Mouse (Mus musculus): Measurements from ENCODE around the gene Aatf.

Gene Aatf

DNA sequence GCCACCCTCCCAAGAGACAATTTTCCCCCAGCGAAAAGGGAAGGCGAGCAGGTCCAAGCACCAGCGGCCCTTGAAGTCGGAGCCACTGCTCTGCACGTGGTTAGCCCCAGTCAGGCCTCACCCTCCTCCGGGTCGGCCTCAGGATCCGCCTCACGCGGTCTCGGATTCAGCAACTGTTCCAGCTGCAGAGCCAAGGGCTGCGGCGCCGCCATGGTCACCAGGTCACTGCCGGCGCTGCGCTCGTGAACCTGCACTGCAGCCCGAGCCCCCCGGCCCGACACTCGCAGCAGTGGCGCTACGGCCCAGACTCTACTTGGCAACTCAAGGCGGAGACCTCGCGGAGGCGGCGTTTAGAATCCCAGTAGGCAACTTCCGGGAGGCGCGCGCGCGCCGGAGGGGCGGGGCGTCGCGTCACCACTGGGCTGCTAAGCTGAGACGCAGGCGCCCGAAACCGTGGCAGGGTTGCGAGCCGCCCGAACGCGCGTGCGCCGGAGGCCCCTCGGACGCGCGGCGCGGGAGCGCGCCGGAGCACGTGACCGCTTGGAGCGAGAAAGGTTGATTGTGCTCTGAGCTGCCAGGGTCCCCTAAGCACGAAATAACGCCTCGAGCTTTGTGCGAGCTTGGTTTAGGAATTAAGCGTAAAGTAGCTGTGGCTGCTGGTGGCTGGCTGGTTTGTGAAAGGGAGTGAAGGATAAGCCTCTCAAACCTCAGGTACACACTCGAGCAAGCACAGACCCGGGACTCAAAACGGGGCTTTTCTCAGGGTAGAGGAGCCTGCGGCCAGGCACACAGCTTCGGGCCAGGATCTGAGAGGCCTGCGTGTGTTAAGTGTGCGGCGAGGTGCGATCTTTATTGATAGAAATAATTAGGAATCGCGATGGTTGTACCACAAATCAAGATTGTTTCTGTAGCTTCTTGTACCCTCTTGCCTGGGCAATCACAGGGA lies at the start of gene Aatf:
TSS of gene Aatf (minus strand) at position 352 of the 946 bp plus-strand sequence.
- peak; percentile 98 for DNase-seq (ENCODE audit: low spot score)

GRCm38 (mm10) chr11:84562758-84563347 lies 49.5 kb upstream of the Aatf start:
- peak; percentile 47 for DNase-seq (ENCODE audit: low spot score)

- DNase-seq (ENCODE audit: low spot score), result no peak
Observed at GRCm38 (mm10) chr11:84561546-84561945, 48.2 kb upstream of the Aatf start.

DNA sequence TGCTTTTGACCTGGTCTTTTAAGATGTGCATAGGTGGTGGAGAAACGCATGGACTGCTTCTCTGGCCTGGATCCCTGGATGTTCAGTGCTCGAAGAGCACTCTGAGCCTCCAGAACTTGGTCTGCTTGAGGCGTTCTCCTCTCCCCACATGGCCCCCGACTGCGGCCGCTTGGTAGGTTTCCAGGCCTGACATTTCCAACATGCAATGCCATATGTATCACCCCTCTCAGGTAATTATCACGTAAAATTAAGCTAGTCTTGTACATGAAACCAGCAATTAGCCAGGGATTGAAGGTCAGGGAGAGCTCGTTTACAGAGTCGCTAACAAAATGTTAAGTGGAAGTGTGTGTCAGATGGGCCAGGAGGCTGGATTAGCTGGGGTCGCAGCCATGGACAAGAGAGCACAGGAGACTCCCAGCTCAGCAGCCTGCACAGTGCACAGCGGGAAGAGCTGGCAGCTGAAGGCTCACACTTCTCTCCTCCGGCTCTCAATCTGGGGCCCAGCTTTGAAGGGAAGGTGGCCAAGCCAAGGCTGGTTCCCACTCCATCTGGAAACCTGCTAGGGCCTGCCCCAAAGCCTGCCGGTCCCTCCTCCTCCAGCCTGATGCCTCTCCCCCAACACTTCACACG lies 40.6 kb upstream of the Aatf start:
- no peak for DNase-seq (ENCODE audit: low spot score)

DNA sequence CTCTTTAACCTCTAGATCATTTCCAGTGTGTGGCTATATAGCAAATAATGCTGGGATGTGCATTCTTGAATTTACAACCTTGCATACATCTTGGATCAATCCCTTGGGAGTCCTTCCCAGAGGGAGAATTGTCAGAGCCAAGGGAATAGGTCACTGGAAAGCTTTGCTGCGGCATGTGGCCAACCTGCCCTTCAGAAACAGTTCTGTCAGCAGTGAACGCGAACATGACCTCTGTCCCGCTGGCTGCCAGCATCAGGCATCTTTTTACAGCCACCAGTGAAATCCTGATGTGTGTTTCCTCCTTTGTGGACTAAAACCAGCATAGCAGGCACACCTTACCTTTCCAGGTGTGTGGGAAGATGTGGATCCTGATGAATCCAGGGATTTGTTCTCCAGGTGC lies 38.0 kb upstream of the Aatf start:
- no peak for DNase-seq (ENCODE audit: low spot score)

DNA sequence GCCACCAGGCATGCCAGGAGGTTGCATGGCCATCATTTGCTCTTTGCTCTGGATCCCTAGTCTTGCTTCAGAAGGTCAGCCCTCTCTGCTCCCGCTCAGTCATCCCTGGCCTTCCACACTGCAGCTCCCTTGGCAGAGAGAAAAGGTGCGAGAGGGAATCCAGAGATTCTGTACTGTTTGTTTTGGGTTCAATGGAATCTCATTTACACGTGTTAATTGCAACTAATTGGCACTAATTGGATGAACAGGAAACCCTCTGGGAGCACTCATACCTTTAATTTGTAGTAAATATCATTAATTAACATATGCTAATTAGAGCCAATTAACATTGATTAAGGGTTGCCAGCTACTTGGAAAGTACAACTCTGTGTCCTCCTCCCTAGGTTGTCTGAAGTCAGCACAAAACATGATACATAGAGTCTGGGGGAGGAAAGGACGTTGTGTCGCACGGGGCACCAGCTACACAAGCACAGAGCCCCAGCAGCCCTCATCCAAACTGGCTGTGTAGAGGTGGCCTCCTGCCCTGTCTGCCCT lies 36.0 kb upstream of the Aatf start:
- DNase-seq (ENCODE audit: low spot score), result no peak

- DNase-seq (ENCODE audit: low spot score), result no peak
Observed at GRCm38 (mm10) chr11:84548293-84548692, 35.0 kb upstream of the Aatf start.

- DNase-seq (ENCODE audit: low spot score), result no peak
Observed at GRCm38 (mm10) chr11:84539981-84540380, 26.7 kb upstream of the Aatf start.

DNA sequence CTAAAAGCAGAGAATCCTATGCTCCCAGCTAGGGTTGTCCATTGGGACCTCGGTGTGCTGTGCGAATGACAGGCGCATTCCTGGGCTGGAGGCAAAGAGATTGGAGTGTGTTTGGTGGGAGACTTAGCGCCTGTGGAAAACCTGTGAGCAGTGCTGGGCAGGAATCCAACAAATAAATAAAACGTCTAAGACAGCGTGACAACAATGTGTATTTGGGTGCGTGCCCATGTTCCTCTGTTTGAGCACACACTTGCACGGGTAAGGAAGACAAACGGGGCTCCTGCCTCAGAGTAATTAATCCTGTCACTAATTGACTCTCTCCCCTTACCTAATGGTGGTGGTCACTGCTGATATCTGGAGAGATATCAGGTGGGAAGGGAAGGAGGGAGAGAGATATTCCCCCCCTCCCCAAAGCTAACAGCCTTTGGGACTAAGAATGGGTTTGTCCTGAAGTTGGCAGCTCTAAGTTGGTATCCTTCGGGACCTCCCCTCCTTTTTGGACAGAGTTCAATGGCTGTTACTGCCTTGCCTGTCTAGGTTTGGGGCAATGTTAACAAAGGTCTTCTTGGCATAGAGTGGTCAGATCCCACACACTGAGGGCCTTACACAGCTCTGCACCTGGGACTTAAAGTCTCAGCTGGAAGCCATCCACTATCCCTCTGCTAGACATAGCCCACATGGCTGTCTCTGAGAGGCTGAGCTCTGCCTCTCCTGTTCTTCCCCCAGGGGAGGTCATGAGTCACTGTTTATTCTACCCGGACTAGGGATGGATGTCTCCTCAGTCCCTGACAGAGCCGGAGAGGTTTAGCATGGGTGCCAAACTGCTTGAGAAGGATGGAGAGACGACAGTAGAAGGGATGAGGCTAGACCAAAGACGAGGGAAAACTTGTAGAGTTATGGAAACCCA lies 16.7 kb upstream of the Aatf start:
- DNase-seq (ENCODE audit: low spot score), result no peak

DNA sequence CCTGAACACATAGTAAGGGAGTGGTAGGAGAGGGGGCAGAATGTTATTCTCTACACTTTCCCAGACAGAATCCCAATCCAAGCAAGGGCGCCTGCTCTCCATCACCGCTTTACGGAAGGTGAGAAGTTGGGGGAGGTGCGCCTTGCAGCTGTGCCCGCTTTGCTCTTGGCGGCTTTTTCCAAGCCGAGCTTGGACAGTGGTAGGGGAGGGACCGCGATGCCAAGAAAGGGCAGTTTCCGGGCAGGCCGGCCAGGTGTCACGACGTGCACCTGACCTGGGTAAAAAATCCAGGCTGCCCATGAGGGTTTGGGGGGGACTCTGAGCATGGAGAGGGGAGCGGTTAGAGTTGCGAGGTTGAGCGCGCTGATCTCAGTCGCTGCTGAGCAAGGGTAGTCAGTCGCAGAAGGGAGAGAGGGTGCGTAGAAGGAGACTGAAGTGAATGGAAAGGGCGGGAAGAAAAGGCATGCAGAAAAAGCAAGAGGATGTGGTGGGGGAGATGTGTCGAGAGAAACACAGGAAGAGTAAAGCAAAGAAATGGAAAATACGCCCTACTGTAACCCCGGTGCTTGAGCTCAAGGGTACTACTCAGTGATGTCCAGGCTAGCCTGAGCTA lies 15.9 kb upstream of the Aatf start:
- no peak for DNase-seq (ENCODE audit: low spot score)

DNA sequence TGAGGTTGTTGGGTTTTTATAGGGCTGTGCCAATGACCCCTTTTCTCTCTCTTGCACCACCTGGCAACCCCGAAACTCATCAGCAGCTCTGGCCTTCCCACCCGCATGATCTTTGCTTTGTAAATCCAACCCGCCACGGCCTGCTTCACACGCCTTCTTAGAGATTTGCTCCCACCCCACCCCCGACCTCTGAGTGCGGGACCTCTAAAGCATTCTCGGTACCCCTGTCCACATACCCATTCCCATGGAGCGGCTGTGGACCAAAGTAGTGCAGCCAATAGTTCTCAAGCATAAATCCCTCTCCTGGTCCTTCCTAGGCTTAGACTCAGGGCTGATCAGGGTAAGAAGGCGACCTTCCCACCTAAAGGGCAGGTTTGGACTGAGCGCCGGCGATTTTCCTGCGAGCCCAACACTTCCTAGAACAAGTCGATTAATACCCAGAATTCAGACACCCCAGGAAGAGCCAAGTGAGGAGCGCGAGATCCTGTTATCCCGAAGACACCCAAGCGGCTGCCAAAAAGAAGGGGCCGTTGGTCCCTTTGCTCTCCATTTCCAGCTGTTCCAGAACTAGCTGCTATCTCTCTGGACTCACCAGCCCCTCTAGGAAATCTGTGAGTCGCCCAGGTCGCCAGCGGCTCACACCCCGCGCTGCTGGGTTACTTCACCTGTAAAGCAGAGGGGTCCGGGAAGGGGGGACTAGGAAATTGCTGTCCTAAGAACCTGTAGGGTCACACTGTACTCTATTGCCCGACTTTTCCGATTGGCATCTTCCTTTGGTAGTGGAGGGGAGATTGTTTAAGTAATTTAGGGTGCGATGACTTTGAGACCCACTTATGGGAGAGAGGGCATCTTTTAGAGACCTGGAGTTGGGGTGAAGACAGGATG lies 13.9 kb upstream of the Aatf start:
- DNase-seq (ENCODE audit: low spot score), result no peak

DNA sequence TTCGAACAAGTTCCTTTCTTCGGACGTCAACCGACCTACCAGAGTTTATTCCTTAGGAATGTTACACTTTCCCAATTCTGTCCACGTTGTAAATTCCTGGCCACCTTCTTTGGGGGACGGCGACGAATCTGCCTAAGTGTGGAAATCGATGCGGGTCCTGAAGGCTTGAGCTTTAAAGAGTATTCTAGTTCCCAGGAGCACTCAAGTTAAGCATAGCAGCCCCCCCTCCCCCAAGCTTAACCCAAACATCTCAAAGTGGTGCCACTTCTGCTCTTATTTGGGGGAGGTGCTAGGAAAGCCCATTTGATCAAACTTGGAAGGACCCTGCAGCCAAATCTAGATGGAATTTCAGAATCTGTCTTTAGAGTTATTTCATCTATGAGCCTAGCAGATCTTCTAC lies 13.1 kb upstream of the Aatf start:
- no peak for DNase-seq (ENCODE audit: low spot score)

- DNase-seq (ENCODE audit: low spot score), result peak; percentile 93
Observed at GRCm38 (mm10) chr11:84525421-84526274, 12.3 kb upstream of the Aatf start, which contains the start of gene Lhx1. Gene Lhx1, minus strand, starts transcription at chr11:84525535.

- peak; percentile 64 for DNase-seq (ENCODE audit: low spot score)
Observed at GRCm38 (mm10) chr11:84524511-84525270, 11.4 kb upstream of the Aatf start.

DNA sequence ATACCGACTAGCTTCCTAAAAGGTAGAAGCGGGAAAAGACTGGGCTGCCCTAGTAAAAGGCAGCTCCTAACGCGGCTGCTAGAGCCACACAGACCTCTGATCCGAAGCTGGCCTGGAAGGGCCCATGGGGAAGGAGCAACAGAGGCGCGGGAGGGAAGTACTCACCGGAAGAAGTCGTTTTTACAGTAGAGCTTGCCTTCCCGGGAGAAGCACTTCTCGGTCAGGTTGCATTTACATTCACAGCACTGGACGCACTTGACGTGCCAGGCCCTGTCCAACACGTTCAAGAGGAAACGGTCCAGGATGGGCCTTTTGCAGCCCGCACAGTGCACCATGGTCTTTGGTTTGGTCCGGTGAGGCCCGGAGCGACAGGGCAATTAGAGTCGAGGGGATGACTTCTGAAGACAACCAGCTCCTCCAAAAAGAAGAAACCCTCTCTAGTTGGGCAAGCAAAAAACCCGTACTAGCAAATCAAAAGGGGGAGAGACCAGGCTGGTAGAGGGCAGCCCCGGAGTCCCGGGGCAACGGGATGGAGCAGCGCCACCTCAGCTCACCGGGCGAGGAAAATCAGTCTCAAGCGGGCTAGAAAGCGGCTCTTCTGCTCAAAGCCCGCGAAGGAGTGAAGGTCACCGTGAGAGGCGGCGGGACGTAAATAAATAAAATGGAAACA lies 10.7 kb upstream of the Aatf start:
- DNase-seq (ENCODE audit: low spot score), result peak; percentile 47

- no peak for DNase-seq (ENCODE audit: low spot score)
Observed at GRCm38 (mm10) chr11:84523321-84523831, 10.1 kb upstream of the Aatf start.

GRCm38 (mm10) chr11:84522577-84523320 lies 9.4 kb upstream of the Aatf start:
- no peak for DNase-seq (ENCODE audit: low spot score)

Measured in embryo, embryonic 10 days (tissue).